Mouse (Mus musculus) macrophage (primary cell): ENCODE data around the gene Anks1b. TPM values are rescaled to one million over a fixed set of nuclear protein-coding genes. Genes with fewer than 3 reads are reported as not detected.

Source experiments
- H3K27ac ChIP-seq: fragments of 350-480 bp; formaldehyde crosslinking; 2 replicates; pipeline ENCODE4 v1.9.0; 2021
- H3K36me3 ChIP-seq: fragments of 350-480 bp; formaldehyde crosslinking; 2 replicates; pipeline ENCODE4 v1.9.0; 2021; ENCODE audit errors: inconsistent target
- H3K4me3 ChIP-seq: fragments of 350-480 bp; formaldehyde crosslinking; 2 replicates; pipeline ENCODE4 v1.9.0; 2021; ENCODE audit errors: inconsistent target
- H3K79me2 ChIP-seq: fragments of 350-480 bp; formaldehyde crosslinking; 2 replicates; pipeline ENCODE4 v1.9.0; 2021; ENCODE audit errors: inconsistent target
- WGBS: methylation state at CpG from one replicate; pipeline ENCODE4 v1.1.7; 2026; ENCODE audit warnings: inconsistent platforms; ENCODE audit not compliant: missing documents; 5-methylcytosine and 5-hydroxymethylcytosine counted together
- polyA plus RNA-seq: library from polyadenylated mRNA; stranded (reverse); fragments of 250-400 nt; gene quantifications from 3 replicates; pipeline ENCODE4 v1.2.4, GENCODE M21; 2018; ENCODE audit warnings: inconsistent platforms

The Anks1b gene
- polyA plus RNA-seq, 1 experiment from 2014 or later, result not detected

DNA sequence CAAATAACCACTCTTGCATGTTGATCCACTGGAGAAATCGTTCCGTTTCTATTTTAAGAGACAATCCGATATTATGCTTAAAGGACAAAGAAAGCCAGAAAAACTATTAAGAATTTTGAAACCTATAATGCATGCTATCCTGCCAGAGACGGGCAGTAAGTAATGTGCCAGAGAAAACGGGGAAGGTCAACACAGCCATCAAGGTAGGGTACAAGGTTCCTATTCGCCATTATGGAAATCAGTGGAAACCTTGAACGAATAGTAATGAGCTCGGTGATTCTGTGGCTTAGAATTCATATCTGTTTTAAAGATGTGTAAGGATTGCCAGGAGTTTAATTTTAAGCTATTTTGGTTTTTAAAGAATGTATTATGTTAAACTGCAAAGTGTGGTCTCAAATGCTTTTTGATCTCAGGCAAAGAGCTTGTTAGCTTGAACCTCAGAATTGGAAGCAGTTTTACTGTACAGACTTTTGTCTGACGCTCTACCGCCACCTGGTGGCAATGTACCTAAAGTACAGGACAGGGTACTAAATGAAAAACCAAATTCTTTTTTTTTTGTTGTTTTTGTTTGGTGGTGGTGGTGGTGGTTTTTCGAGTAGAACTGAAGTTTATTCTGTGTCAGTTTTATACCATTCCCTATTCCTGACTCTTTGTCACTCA, 816.7 kb downstream of the Anks1b start:
- 57% methylated on average over 11 of the region's 11 CpGs for WGBS
- H3K36me3 ChIP-seq, result no peaks in the 10 kb centered on the region

DNA sequence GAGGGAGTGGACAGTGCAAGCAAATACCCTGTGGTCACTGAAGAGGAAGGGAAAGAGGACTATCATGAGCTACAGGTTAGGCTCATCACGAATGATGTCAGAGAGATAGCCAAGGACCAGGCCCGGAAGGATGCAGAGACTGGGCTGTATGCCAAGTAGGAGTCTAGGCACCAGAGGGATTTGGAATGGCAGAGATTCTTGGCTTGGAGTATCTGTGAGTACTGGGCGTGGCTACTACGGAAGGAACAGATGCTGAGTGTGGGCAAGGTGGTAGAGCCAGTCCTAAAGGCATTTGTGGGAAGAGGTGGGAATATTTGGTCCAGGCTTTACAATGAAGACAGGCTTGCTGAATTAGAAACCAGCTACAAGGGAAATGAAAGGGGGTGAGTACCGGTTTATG, 823.4 kb downstream of the Anks1b start:
- no peak overlapping the region for H3K4me3 ChIP-seq
- no peak overlapping the region for H3K27ac ChIP-seq
- H3K36me3 ChIP-seq, result no peaks in the 10 kb centered on the region
- no peaks in the 10 kb centered on the region for H3K79me2 ChIP-seq
- WGBS, result 87% methylated on average over 5 of the region's 5 CpGs

More for the DNA sequence above, 816.7 kb downstream of the Anks1b start:
- Histone ChIP-seq H3K4me3 (no peak overlapping the region), H3K79me2 (no peaks in the 10 kb centered on the region), H3K27ac (no peak overlapping the region)

- Histone ChIP-seq H3K36me3 (no peaks in the 10 kb centered on the region), H3K27ac (no peak overlapping the region), H3K4me3 (no peak overlapping the region), H3K79me2 (no peaks in the 10 kb centered on the region)
- WGBS, result 58% methylated on average over 8 of the region's 8 CpGs
Observed at GRCm38 (mm10) chr10:90697413-90697812, 824.1 kb downstream of the Anks1b start.

DNA sequence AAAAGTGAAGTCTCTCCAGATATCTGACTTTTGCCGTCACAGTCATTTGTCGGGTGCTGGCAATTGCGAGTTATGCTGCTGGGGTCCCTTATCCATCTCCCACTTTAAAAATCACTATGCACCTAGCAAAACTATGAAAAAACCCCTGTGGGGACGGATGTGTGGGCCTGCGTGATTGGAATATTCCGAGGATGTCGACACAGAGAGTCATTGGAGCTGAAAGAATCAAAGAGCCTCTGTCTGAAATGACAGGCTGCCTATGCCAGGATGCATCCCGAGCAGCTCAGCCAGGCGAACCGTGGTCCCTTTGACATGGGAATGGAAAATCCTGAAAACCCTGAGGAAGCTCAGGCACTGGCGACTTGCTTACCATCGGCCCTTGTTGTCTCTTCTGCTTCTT, 825.9 kb downstream of the Anks1b start:
- WGBS, result 88% methylated on average over 12 of the region's 12 CpGs
- no peak overlapping the region for H3K4me3 ChIP-seq
- H3K27ac ChIP-seq, result no peak overlapping the region
- no peaks in the 10 kb centered on the region for H3K36me3 ChIP-seq
- H3K79me2 ChIP-seq, result no peaks in the 10 kb centered on the region

DNA sequence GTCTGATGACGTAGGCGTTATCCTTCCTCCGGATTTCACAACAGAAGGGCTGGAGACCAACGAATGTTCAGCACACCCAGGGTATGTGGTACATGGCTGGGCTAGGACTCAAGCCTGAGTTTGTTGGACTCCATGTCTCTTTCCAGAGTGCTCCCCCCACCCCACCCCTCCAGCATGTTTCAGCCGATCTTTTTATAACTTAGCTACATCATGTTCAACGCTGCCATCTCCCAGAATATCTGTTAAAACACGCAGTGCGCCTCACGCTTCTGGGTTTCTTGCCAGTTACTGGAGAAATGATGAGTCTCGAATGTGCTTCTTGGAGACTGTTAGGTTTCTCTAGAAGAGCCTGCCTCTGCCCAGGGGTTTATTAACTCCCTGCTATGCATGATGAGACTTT, 831.3 kb downstream of the Anks1b start:
- Histone ChIP-seq H3K4me3 (no peak overlapping the region), H3K79me2 (no peaks in the 10 kb centered on the region), H3K27ac (no peak overlapping the region), H3K36me3 (no peaks in the 10 kb centered on the region)
- 92% methylated on average over 10 of the region's 10 CpGs for WGBS

DNA sequence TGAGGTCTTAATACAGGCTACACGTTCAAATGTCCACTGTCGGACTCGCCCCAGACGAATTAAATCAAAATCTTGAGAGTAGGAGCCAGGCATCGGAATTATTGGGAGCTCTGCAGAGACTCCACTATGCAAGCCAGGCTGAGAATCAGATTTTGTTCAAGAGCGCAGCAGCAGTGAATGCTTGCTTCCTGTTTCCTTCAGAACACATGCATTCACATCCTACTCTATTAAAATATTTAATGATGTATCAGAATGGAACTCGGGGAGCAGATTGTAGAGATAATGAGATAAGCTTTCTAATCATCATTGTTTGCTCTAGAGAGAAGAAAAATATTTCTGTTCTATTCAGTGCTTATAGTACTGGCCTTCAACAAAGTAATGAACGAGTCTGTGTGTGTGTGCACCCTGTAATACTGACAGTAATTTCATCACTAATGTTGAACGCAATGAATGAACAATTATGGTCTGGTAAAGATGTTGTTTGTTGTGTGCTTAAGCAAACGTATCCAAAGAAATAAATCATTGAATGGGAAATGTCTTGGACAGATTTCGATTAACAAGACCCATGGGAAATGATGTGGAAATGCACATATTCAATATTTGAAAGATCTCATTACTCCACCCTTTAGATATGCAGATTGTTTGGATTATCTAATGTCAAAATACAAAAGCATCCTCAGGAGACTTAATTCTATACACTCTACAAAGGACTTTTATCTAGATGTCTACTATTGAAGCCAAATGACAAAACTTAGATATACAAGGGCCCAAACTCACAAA, 835.7 kb downstream of the Anks1b start:
- Histone ChIP-seq H3K79me2 (no peaks in the 10 kb centered on the region), H3K4me3 (no peak overlapping the region), H3K27ac (no peak overlapping the region), H3K36me3 (no peaks in the 10 kb centered on the region)
- WGBS, result 78% methylated on average over 11 of the region's 11 CpGs

GRCm38 (mm10) chr10:90709602-90709931, 836.3 kb downstream of the Anks1b start:
- Histone ChIP-seq H3K4me3 (no peak overlapping the region), H3K36me3 (no peaks in the 10 kb centered on the region), H3K27ac (no peak overlapping the region), H3K79me2 (no peaks in the 10 kb centered on the region)
- WGBS, result 58% methylated on average over 5 of the region's 5 CpGs

- H3K36me3 ChIP-seq, result no peaks in the 10 kb centered on the region
- WGBS, result 71% methylated on average over 10 of the region's 11 CpGs
- H3K79me2 ChIP-seq, result no peaks in the 10 kb centered on the region
- no peak overlapping the region for H3K4me3 ChIP-seq
- no peak overlapping the region for H3K27ac ChIP-seq
Observed at GRCm38 (mm10) chr10:90717961-90718360, 844.7 kb downstream of the Anks1b start.

- H3K36me3 ChIP-seq, result no peaks in the 10 kb centered on the region
- WGBS, result 96% methylated on average over 7 of the region's 9 CpGs
- no peak overlapping the region for H3K27ac ChIP-seq
- no peaks in the 10 kb centered on the region for H3K79me2 ChIP-seq
- H3K4me3 ChIP-seq, result no peak overlapping the region
Observed at GRCm38 (mm10) chr10:90718684-90719083, 845.4 kb downstream of the Anks1b start.

- Histone ChIP-seq H3K4me3 (no peak overlapping the region), H3K27ac (no peak overlapping the region), H3K36me3 (no peaks in the 10 kb centered on the region), H3K79me2 (no peaks in the 10 kb centered on the region)
- 59% methylated on average over 4 of the region's 4 CpGs for WGBS
Observed at GRCm38 (mm10) chr10:90719996-90720395, 846.7 kb downstream of the Anks1b start.

DNA sequence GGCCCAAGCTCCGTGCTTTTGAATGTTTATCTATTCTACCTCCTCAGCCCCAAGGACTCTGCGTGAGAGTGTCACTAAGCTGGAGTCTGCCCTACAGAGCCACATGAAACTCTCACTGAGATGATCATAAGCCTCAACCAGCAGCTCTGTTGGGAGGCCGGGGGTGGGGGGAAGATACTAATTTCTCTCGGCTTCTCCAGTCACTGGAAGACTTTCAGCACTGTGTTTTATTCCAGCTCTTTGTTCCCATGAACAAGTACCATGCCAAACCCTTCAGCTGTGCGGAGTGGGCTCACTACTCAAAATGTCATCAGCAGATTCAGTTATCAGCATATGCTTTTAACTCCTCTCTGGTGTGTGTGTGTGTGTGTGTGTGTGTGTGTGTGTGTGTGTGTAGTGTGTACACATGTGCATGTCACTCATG, 849.8 kb downstream of the Anks1b start:
- H3K27ac ChIP-seq, result no peak overlapping the region
- H3K4me3 ChIP-seq, result no peak overlapping the region
- H3K36me3 ChIP-seq, result no peaks in the 10 kb centered on the region
- H3K79me2 ChIP-seq, result no peaks in the 10 kb centered on the region
- WGBS, result 93% methylated on average over 5 of the region's 5 CpGs

- no peaks in the 10 kb centered on the region for H3K36me3 ChIP-seq
- WGBS, result 90% methylated on average over 13 of the region's 13 CpGs
- H3K4me3 ChIP-seq, result no peak overlapping the region
- H3K27ac ChIP-seq, result no peak overlapping the region
- no peaks in the 10 kb centered on the region for H3K79me2 ChIP-seq
Observed at GRCm38 (mm10) chr10:90723941-90724341, 850.6 kb downstream of the Anks1b start.

DNA sequence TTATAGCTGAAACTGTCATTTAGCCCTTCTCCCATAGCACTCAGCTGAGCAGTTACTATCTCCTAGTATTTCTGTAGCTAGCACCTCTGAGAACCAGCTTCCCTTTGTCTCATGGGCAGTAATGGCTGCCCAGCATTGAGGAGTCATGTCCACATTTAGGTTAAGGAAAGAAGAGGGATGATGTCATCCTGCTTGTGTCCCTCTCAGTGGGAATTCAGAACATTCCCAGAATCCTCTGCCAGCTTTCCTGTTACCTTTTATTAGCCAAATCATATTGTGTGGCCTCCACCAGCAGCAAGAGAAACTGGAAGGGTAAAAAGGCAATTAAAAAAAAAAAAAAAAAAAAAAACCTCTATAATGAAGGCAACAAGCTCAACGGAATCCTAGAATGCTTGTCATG, 851.6 kb downstream of the Anks1b start:
- H3K79me2 ChIP-seq, result no peaks in the 10 kb centered on the region
- no peak overlapping the region for H3K27ac ChIP-seq
- 89% methylated on average over 1 of the region's 1 CpGs for WGBS
- H3K4me3 ChIP-seq, result no peak overlapping the region
- no peaks in the 10 kb centered on the region for H3K36me3 ChIP-seq

DNA sequence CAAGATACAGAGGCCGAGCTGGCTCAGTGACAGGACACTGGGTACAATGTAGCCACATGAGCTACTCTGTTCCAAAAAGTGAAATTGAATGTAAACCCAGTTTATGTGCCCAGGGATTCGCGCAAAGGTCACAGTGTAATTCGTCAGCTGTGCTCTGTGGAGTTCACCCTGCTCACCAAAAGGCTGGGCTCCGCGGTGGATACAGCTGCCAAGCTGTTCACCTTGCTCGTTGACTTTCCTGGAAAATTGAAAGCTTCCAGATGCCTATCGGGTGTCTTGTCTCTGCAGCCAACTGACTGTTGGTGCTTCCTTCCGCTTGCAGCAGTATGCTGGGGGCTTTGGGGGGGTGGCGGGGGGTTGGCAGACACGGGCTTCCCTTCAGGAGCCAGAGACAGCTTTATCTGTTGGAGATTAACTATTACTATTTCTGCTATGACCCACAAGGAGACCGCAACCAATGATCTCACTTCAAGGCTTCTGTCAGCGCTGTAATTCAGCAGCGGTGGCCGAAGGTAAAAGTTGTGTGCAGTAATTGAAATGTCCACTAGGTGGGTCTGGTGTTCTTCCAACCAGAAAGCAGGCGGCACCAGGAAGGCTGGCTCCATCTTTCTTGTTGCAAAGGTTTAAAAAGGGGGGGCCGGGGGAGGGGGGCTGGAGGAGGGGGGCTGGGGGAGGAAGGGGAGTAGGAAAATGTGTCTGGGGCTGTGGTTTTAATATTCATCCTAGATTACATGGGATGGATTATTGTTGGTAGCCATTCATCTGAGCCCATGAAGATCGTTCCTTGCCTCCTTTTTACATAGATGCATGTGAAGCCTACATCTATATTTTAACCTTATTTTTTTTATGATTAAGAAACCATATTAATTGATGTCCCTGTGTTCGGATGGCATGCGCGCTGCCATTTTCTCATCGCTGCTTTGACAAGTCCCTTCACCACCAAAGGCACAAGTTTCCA, 855.4 kb downstream of the Anks1b start:
- Histone ChIP-seq H3K4me3 (no peak overlapping the region), H3K36me3 (no peaks in the 10 kb centered on the region), H3K27ac (no peak overlapping the region), H3K79me2 (no peaks in the 10 kb centered on the region)
- WGBS, result 32% methylated on average over 20 of the region's 22 CpGs

GRCm38 (mm10) chr10:90729527-90729926, 856.2 kb downstream of the Anks1b start:
- no peaks in the 10 kb centered on the region for H3K79me2 ChIP-seq
- H3K27ac ChIP-seq, result no peak overlapping the region
- H3K36me3 ChIP-seq, result no peaks in the 10 kb centered on the region
- WGBS, result 54% methylated on average over 10 of the region's 10 CpGs
- H3K4me3 ChIP-seq, result no peak overlapping the region
